Mouse (Mus musculus) thymus, postnatal 25 days (tissue): ENCODE data around the gene Tnfsf9.
A peak's percentile ranks its signal among the peaks of the same experiment; 100 is the strongest.

Experiments used
- DNase-seq: peaks from one replicate; pipeline ENCODE4 v3.0.0; 2022

The Tnfsf9 gene

DNA sequence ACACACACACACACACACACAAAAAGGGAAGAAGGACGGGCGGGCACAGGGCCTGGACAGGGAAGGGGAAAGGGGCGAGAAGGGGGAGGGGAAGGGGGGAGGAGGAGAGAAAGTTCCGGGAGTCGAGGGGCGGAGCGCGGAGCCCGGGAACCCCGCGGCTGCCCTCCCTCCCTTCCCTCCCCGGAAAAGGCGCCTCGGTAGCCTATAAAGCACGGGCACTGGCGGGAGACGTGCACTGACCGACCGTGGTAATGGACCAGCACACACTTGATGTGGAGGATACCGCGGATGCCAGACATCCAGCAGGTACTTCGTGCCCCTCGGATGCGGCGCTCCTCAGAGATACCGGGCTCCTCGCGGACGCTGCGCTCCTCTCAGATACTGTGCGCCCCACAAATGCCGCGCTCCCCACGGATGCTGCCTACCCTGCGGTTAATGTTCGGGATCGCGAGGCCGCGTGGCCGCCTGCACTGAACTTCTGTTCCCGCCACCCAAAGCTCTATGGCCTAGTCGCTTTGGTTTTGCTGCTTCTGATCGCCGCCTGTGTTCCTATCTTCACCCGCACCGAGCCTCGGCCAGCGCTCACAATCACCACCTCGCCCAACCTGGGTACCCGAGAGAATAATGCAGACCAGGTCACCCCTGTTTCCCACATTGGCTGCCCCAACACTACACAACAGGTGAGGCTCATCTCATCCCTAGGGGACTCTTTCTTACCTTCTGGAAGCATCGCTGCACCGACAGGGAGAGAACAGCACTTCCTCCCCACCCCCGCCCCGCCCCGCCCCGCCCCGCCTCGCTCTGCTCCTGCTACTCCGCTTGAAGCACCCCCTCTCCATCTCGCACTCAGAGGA is at the start of gene Tnfsf9:
Gene Tnfsf9, plus strand, starts transcription at position 145 of the 854 bp plus-strand sequence.
- DNase-seq, result peak; percentile 42

DNA sequence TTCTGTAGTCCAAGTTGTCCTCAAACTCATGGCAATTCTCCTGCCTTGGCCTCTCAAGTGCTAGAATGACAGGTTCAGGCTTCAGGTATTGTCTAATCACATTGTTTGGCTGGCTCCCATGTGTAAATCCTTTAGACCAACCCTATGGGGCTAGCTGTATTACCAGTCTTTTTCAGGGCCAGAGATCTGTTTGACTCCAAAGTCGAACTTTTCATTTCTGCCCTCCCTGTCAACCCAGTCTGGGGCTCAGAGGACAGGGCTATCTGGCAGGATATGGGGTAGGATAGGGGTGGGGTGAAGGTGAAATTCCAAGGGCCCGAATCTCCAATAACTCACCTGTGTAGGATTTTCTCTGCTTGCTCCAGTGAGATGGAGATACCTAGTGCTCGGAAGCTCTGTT is 48.9 kb upstream of the Tnfsf9 start:
- DNase-seq, result no peak

DNA sequence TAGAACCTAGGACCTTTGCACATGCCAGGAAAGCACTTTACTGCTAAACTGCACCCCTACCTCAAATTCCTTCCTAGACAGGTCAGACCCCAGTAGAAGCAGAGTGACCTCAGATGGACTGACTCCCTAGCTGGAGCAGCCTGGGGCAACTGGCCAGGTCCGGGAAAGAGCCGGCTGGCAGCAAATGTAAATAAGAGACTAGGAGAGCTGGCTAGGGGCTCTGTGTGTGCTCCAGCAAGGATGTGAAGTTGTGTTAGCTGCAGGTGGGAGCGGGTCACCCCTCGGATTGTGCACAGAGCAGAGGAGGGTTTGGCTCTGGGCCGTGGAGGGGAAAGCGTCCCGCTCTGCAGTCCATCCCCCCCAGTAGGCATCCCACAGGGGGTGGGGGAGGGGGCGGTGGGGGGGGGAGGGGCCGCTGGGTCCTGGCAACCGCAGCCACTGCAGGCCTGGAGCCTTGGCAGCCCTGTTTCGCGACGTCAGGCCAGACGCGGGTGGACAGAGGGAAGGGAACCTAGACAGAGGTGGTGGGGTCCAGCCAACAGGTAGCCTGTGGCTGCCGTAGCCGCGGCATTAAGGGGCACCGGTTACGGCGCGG is 46.1 kb upstream of the Tnfsf9 start, which contains the start of gene Crb3:
Gene Crb3, plus strand, starts transcription at position 215 of the 595 bp plus-strand sequence.
- no peak for DNase-seq

DNA sequence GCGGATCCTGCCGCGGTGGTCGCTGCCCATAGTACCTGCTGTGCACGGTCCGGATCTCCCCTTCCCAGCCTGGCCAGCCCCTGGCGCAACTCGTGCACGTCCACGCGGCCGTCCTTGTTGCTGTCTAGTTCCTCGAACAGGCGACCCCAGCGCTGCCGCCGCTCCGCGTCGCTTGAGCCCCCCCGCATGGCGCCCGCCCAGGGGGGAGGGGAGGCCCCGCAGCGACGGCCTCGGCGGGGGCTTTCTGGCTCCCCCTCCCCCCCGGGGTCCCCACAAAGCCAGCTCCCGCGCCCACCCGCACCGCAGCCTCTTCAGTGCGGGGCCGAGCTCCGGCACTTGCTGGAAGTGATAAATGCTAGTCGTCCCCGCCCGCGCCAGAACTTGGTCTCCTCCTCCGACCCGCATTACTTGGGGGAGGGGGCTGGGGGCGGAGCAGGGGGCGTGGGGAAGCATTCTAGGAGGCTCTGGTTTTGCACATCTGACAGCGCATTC is 45.6 kb upstream of the Tnfsf9 start, which contains the start of gene Slc25a23:
Gene Slc25a23, minus strand, starts transcription at position 378 of the 492 bp plus-strand sequence.
- DNase-seq, result peak; percentile 77

DNA sequence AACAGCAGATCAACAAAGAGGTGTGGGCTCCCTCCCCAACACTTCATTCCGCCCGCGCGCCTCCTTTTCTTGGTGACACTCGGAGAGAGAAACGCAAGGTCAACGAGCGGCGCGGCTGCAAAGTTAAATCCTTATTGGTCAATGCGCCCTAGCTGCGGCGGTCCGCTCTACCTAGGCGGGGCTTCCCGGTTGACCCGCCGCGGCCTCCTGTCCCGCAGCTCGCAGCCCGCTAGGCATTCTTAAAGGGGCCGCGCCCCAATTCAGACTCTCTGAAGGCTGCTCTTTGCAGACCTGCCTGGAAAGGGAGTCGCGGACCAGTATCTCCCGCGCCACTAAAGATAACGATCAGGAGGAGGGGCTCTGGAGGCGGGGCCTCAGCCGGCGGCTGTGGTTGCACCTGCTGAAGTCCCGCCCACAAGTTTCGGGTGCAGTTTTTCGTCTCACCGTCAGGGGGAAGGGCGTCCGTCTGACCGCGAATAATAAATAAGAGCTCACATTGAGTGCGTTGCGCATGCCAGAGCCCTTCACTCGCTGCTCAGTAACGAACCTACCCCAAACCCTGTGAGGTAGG is 44.8 kb upstream of the Tnfsf9 start:
- peak; percentile 98 for DNase-seq

DNA sequence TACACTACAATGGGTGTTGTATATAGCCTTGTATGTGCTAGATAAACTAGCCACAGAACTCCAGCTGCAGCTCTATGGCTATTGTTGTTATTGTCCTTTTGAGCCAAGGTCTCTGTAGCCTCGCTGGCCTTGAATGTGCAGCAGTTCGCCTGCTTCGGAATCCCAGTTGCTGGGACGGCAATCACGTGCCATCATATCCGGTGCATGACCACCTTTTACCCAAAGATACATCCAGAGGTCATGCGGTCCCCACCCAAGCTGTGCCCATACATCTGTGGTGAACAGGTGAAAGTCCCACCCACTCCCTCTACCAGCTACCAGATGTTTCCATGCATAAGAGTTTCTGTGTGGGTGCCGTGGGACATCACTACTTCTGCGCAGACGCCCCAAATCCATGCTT is 44.1 kb upstream of the Tnfsf9 start:
- no peak for DNase-seq

DNA sequence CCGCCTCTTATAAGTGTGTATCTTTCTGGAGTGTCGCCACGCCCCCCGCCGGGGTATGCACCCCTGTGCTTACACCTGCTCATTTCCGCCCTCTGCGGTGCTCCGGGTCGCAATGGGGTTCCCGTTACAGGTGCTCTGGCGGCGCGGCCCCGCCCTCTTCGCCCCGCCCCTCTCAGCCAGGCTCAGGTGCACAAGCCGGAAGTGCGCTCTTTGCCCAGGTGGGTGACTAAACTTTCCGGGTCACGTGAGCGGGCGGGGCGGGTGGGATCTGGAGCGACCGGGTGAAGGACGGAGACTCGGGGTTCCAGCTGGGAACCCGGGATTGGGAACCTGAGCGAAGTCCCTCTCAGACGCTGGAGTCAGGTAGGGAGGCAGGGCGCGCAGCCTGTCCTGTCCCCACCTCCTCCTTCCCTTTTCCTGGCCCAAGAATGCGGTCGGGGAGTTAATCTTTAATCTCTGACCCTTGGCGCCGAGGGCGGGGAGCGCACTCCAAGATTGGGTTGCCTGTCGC is 43.1 kb upstream of the Tnfsf9 start:
- DNase-seq, result peak; percentile 51

DNA sequence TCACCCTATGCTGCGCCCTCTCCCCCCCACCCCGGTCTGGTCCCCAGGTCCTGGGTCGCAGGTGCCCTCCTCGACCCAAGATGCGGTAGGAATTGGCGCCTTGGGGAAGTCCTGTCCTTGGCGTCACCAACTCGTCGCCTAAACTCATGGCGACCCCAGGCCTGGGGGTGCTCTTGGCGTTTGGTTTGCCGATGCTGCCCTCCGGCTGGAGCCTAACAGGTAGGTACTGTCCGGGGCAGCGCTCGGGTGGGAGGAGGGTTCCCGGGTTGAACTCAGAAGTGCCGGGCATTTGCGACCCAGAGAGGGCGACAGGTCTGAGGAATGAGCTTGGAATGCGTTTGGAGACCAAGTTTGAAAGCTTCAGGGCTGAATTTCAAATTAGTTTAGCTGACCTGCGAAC is 42.6 kb upstream of the Tnfsf9 start:
- no peak for DNase-seq

DNA sequence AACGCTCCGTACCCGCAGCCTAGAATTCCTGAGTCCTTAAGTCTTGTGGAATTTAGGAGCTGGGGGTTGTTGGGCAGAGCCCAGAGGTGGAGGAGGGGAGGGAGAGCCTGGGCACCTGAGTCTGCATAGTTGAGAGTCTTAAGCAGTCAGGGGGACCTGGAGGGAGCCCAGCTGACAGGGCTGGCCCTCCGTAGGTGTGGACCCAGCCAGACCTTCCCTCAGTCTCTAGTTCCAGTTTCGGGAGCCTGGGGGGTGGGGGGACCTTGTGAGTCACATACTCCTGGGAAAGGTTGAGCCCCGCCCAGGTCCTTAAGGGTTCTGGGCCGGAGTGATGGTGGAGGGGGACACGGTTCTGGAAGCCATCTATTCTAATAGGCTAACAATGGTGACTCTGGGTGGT is 42.1 kb upstream of the Tnfsf9 start:
- DNase-seq, result no peak

DNA sequence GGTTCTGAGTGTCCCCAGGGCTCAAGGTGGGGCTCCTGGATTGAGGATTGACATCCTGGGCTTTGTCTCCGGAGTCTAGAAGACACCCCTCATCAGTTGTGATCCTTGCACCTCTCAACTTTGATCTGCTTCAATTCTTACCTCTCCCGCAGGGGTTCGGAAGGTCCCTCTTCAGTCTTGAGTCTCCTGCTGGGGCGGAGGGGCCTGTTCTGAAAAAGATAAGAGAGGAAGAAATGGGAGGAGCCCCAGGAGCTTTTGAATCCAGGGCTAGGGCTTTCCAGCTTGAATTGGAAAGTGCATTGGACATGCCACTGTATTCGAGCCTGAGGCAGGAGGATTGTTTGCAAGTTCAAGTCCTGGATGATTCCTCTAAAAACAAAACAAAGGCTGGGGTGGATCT is 38.2 kb upstream of the Tnfsf9 start:
- DNase-seq, result no peak

DNA sequence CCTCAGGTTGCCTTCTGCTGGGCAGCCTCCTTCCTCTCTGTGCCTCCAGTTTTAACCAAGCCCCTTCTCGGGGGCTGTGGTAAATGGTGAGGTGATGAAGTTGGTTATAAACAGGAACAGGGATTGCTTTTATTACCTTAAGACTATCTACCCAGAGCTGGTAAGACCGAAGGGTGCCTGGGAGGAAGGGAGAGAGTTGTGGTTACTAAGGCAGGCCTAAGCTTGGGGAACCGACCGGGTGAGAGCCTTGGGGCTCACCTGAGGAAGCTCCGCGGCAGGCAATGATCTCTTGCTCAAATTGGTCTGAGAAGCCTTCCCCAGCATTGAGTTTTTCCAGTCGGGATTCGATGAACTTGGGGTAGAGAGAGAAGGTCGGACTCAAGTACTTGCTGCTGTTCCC is 34.9 kb upstream of the Tnfsf9 start:
- DNase-seq, result no peak

DNA sequence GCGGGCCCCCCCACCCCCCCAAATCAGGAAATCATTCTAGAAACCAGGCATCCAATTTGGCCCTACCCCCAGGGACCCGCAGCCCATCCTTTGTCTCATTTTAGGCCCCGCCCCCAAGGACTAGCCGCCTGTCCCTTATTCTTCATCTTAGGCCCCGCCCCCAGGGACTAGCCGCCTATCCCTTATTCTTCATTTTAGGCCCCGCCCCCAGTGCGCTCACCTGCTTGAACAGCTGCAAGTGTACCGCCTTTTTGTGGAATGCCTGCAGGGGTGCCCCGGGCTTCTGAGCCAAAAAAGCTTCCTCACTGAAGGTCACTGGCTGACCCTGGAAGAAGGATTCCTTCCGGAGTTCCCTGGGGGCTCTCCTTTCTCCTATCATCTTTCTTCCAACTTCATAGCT is 34.4 kb upstream of the Tnfsf9 start:
- DNase-seq, result no peak

DNA sequence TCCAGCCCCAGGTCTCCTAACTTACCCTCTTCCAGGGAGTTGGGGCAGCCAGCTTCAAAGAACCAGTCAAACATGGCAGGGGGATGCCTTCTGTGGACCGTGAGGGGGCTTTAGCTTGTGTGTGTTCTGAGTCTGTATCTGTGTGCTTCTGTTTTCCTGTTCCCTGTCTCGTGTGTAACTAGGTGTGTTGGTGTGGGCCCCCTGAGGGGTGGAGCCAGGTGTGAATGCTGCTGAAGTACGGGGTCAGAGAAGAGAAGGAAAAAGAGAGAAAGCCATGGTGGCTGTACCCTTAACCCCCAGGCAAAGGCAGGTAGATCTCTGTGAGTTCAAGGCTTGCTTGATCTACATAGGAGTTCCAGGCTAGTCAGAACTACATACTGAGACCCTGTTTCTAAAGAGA is 28.2 kb upstream of the Tnfsf9 start:
- peak; percentile 54 for DNase-seq

DNA sequence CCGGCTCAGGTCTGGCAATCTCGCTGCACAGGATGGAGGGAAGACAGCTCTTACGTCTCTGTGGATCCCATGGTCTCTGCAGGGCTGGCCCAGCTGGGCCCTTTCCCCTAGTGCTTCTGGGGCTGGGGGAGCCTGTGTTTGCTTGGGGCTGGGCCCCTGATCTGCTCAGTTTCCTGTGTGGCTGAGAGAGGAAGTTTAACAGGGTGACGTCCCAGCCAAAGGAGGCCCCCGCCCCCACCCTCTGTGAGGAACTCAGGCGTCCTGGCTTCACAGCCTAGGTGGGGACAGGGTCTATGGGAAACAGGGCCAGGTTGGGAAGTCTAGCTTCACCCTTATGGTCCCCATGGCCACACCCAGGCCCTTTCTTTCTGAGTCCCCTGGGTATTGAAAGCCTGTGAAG is 26.8 kb upstream of the Tnfsf9 start, which contains the start of gene Dennd1c:
Gene Dennd1c, minus strand, starts transcription at position 179 of the 400 bp plus-strand sequence.
- peak; percentile 87 for DNase-seq

DNA sequence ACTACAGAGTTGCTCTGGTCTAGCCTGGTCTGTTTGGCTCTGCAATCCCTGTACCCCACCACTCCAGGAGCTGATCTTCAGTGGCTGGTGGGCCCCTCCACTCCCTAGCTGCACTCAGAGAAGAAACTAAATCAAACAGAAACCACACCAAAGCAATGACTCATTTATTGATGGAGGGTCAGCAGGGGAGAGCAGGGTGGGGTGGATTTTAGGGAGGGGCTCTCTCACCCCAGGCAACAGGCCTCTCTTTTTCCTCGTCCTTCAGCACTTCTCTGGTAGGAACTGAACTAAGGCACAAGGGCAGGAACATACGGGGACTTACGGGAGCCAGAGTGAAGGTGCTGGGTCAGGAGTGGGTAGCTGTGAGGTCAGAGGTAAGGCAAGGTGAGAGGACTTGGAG is 25.2 kb upstream of the Tnfsf9 start:
- no peak for DNase-seq

DNA sequence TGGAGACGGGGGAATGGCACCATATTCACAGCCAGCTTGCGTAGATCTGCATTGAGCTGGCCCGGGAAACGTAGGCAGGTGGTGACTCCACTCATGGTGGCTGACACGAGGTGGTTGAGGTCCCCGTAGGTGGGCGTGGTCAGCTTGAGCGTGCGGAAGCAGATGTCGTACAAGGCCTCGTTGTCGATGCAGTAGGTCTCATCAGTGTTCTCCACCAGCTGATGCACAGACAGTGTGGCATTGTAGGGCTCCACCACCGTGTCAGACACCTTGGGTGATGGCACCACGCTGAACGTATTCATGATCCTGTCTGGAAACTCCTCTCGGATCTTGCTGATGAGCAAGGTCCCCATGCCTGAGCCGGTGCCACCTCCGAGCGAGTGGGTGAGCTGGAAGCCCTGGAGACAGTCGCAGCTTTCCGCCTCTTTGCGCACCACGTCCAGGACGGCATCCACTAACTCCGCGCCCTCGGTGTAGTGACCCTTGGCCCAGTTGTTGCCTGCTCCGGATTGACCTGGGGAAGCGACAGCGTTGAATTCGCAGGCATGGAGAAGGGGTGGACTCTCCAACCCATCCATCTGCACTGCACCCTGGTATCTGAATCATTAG is 23.8 kb upstream of the Tnfsf9 start:
- DNase-seq, result no peak

DNA sequence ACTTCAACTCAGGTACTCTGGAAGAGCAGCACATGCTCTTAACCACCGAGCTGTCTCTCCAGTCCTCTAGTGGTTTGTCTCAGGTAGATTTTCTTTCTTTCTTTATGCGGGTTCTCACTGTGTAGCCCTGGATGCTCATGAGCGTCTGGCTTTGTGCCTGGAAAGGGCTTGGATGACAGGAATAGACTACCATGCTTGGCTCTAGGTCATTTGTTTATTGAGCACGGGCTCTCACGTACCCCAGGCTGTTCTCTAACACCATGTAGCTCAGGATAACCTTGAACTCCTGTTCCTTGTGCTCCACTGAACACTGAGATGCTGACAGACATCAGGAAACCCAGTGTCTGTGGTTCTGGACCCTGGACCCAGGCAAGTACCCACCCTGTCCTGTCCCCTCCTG is 22.6 kb upstream of the Tnfsf9 start:
- no peak for DNase-seq

DNA sequence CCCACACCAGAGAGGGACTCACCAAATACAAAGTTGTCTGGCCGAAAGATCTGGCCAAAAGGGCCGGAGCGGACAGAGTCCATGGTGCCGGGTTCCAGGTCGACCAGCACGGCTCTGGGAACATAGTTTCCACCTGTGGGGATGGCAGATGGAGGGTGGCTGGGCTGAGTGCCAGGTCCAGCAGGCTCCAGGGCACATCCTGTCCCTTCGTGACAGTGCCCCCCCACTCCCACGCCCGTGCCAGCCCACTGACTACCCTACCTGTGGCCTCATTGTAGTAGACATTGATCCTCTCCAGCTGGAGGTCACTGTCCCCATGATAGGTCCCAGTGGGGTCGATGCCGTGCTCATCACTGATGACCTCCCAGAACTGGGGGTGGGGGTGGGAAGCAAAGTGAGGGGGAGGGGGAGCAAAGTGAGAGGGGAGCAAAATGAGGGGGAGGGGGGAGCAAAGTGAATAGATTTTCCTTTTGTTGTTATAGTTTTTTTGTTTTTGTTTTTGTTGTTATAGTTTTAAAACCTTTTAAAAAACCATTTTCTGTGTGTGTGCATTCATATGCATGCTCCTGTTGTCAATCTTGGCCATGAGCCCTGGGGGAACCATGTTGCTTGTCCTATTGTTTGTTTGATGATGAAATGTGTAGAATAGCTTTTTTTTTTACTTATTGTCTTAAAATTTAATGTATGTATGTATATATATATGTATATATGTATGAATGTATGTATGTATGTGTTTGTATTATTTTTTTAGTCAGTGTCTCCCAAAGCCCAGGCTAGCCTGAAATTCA is 19.0 kb upstream of the Tnfsf9 start:
- DNase-seq, result no peak

DNA sequence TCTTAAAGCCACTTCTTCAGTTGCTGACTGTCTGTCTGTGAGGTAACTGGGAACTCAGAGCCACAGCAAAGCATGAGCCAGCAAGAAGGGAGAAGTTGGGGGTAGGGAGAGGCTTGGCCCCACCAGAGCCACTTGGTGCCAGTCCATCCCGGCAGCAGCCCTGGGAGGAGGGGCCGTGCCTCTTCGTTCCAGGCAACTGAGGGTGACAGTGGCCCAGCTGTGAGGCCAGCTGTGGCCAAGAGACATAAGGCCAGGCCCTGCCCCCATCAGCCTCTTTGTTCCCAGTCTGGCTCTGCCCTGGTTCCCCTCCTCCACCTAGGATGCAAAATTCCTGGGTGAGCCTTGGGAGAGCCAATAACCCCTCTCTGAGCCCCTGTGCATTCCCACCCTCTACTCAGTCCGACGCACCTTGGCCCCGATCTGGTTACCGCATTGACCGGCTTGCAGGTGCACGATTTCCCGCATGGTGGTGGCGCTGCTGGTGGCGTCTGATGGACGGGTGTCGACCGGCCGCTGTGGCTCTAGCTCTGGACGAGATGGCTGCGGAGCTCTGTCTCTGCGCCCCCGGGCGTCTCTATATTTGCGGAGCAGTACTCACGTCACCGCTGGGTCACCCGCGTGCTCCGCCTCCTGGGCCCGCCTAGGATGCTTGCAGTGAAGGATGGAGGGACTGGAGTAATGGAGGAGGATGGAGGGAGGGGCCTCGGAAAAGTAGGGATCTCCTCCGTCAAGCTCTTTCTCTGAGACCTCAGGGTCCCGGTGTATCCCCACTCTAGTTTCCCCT is 17.9 kb upstream of the Tnfsf9 start, which contains the start of gene Tubb4a:
Gene Tubb4a, minus strand, starts transcription at position 734 of the 784 bp plus-strand sequence.
- DNase-seq, result no peak

DNA sequence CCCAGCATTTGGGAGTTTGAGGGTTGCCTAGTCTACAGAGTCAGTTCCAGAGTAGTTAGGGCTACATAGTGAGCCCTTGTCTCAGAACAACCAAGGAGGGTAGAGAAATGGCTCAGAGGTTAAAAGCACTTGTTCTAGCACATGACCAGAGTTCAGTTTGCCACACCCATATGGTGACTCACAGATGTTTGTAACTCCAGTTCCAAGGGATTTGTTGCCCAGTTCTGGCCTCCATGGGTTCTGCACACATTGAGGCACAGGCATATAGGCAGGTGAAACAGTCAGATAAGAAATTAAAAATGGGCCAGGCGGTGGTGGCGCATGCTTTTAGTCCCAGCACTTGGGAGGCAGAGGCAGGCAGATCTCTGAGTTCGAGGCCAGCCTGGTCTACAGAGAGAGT is 10.9 kb upstream of the Tnfsf9 start:
- DNase-seq, result no peak
